Mouse (Mus musculus) forebrain, embryonic 13.5 days (tissue): ENCODE results near the gene 1700030J22Rik. TPM values are rescaled to one million over a fixed set of nuclear protein-coding genes. Genes with fewer than 3 reads are reported as not detected.

Experiments
- ATAC-seq: fragments of 200-750 bp; cut with Nextera tagmentation; 2 replicates; pipeline ENCODE4 v1.8.0; 2017
- H3K27ac ChIP-seq: fragments of 300-500 bp; sonication (generic); 2 replicates; pipeline ENCODE4 v1.5.1; 2015; ENCODE audit warnings: inconsistent platforms, mild to moderate bottlenecking, moderate library complexity
- H3K27me3 ChIP-seq: fragments of 300-500 bp; sonication (generic); 2 replicates; pipeline ENCODE4 v1.6.1; 2015; ENCODE audit warnings: mild to moderate bottlenecking, inconsistent platforms
- H3K36me3 ChIP-seq: fragments of 300-500 bp; sonication (generic); 2 replicates; pipeline ENCODE4 v1.6.1; 2015; ENCODE audit warnings: mild to moderate bottlenecking, inconsistent platforms; ENCODE audit not compliant: poor library complexity, severe bottlenecking
- H3K4me1 ChIP-seq: fragments of 300-500 bp; sonication (generic); 2 replicates; pipeline ENCODE4 v1.6.1; 2015; ENCODE audit warnings: inconsistent platforms
- H3K4me2 ChIP-seq: fragments of 300-500 bp; sonication (generic); 2 replicates; pipeline ENCODE4 v1.6.1; 2015; ENCODE audit warnings: inconsistent platforms, mild to moderate bottlenecking, moderate library complexity
- H3K4me3 ChIP-seq: fragments of 300-500 bp; sonication (generic); 2 replicates; pipeline ENCODE4 v1.5.1; 2015; ENCODE audit warnings: mild to moderate bottlenecking, inconsistent platforms
- H3K9ac ChIP-seq: fragments of 300-500 bp; sonication (generic); 2 replicates; pipeline ENCODE4 v1.6.1; 2015; ENCODE audit warnings: mild to moderate bottlenecking, inconsistent platforms
- H3K9me3 ChIP-seq: fragments of 300-500 bp; sonication (generic); replicated peaks from 2 replicates; pipeline ENCODE4 v1.6.1; 2016; ENCODE audit warnings: inconsistent platforms
- WGBS: fragments of 180-500 bp; shearing (Covaris S2); methylation state at CpG from one replicate; pipeline ENCODE4 v1.1.7; 2015; 5-methylcytosine and 5-hydroxymethylcytosine counted together
- polyA plus RNA-seq: library from polyadenylated mRNA; unstranded; fragments of >200 nt; fragmentation: Nextera tagmentation; extraction: Ambion mirVana; gene quantifications from 2 replicates; pipeline ENCODE4 v1.2.1, GENCODE M21; 2015

The 1700030J22Rik gene
- polyA plus RNA-seq, 1 experiment from 2014 or later = 4.1 TPM

DNA sequence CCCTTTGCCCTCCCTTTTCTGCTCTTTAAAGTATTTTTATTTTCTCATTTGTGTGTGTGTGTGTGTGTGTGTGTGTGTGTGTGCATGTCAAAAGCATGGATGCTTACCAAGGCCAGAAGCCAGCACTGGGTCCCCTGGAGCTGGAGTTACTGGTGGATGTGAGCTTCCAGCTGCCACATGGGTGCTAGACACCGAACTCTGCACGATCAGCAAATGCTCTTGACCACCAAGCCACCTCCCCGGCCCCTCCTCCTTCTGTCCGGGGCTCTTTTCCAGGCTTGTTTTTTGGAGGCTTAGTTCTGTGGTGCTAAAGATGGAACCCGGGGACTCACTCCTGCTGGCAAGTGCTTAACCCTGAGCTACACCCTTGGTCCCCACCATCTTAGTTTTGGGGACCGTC, 31.9 kb downstream of the 1700030J22Rik start:
- H3K9ac ChIP-seq = no peak overlapping the region
- H3K27ac ChIP-seq = no peak overlapping the region
- 91% methylated on average over 6 of the region's 6 CpGs for WGBS
- no peak overlapping the region for H3K4me2 ChIP-seq
- H3K4me3 ChIP-seq = no peak overlapping the region
- H3K9me3 ChIP-seq = no peaks in the 10 kb centered on the region
- peaks cover 26% of the 10 kb centered on the region for H3K4me1 ChIP-seq
- no peaks in the 10 kb centered on the region for H3K27me3 ChIP-seq
- ATAC-seq = no peak
- no peaks in the 10 kb centered on the region for H3K36me3 ChIP-seq

GRCm38 (mm10) chr8:116946268-116946838, 32.4 kb downstream of the 1700030J22Rik start:
- WGBS = 85% methylated on average over 21 of the region's 21 CpGs
- Histone ChIP-seq H3K9me3 (no peaks in the 10 kb centered on the region), H3K27ac (no peak overlapping the region), H3K9ac (peak overlapping the region; percentile 9; the same call in 1 of the 2 replicates), H3K36me3 (no peaks in the 10 kb centered on the region), H3K27me3 (no peaks in the 10 kb centered on the region), H3K4me1 (peaks cover 25% of the 10 kb centered on the region), H3K4me3 (no peak overlapping the region), H3K4me2 (no peak overlapping the region)
- ATAC-seq = no peak

GRCm38 (mm10) chr8:116945169-116945910, 33.4 kb downstream of the 1700030J22Rik start:
- no peaks in the 10 kb centered on the region for H3K27me3 ChIP-seq
- no peak overlapping the region for H3K27ac ChIP-seq
- no peak overlapping the region for H3K4me3 ChIP-seq
- peaks cover 23% of the 10 kb centered on the region for H3K4me1 ChIP-seq
- no peak for ATAC-seq
- no peak overlapping the region for H3K9ac ChIP-seq
- no peak overlapping the region for H3K4me2 ChIP-seq
- H3K36me3 ChIP-seq = no peaks in the 10 kb centered on the region
- 88% methylated on average over 9 of the region's 9 CpGs for WGBS
- H3K9me3 ChIP-seq = no peaks in the 10 kb centered on the region

- peak overlapping the region; percentile 85 for H3K4me2 ChIP-seq
- H3K27ac ChIP-seq = no peak overlapping the region
- H3K36me3 ChIP-seq = no peaks in the 10 kb centered on the region
- H3K9ac ChIP-seq = peak overlapping the region; percentile 91
- no peaks in the 10 kb centered on the region for H3K27me3 ChIP-seq
- no peak for ATAC-seq
- H3K4me3 ChIP-seq = peak overlapping the region; percentile 97
- WGBS = 24% methylated on average over 4 of the region's 4 CpGs
- H3K4me1 ChIP-seq = peaks cover 23% of the 10 kb centered on the region
- H3K9me3 ChIP-seq = no peaks in the 10 kb centered on the region
Measured at GRCm38 (mm10) chr8:116944385-116944696, 34.4 kb downstream of the 1700030J22Rik start.

DNA sequence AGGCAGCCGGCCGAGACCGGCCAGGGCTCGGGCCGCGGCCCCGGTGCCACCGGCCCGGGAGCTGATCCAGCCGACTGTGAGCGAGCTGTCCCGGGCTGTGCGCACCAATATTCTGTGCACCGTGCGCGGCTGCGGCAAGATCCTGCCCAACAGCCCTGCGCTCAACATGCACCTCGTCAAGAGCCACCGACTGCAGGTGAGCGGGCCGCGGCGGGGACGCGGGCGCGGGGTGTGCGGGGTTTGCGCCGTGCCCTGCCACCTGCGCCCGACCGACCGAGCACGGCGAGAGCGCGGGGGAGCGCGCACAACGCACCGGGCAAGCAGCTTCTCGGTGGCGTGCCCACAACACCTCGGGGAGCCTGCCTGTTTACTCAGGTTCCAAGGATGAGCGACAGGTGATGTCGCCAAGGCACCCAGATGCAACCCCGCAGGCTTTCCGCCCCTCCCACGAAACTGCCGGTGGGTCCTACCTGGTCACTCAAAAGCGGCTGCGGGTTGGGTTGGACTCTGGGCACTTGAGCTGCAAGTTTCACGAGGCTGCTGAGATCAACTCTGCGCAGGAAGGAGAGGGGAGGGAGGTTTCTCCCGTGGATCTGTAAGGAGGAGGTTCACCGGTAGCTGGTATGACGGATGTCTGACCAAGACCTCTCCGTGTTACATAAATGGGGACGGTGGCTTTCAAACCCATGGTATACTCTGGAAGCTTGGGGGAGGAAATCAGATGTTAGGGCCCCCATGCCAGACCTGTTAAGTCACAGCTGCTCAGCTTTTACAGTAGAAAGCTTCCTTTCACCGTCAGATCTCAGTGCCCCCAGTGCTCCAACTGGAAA, 35.0 kb downstream of the 1700030J22Rik start:
- peak overlapping the region; percentile 85 for H3K4me2 ChIP-seq
- H3K9ac ChIP-seq = peak overlapping the region; percentile 91
- peak; percentile 86 for ATAC-seq
- H3K9me3 ChIP-seq = no peaks in the 10 kb centered on the region
- H3K27ac ChIP-seq = peak overlapping the region; percentile 37; the same call in 1 of the 2 replicates
- no peaks in the 10 kb centered on the region for H3K36me3 ChIP-seq
- H3K27me3 ChIP-seq = no peaks in the 10 kb centered on the region
- H3K4me1 ChIP-seq = peaks cover 23% of the 10 kb centered on the region
- under 1% methylated on average over 49 of the region's 62 CpGs for WGBS
- H3K4me3 ChIP-seq = peak overlapping the region; percentile 97

DNA sequence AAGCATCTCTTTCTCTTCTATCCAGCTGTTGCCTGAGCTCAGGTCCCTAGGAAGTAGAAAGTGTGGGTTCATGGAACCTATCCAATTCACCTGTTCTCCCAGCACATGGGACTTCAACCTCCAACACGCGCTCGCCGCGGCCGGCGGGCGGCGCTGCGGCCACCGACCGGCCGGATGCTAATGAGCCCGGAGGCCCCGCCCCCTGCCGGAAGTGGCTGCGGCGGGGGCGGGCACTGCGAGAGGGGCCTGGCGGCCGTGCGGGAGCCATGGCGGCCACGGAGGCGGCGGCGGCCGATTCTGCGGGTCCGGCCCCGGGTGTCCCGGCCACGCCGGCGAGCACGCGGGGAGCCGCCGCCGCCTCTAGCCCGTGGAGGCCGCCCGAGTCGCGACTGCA, 35.6 kb downstream of the 1700030J22Rik start, which contains the start of gene Atmin:
Gene Atmin, plus strand, starts transcription at position 233 of the 394 bp plus-strand sequence.
- H3K4me2 ChIP-seq = peak within 1 kb of the TSS; percentile 85
- peak within 1 kb of the TSS; percentile 91 for H3K9ac ChIP-seq
- peaks cover 5% of the 10 kb centered on the region; the same call in 1 of the 2 replicates for H3K36me3 ChIP-seq
- WGBS = under 1% methylated on average over 40 of the region's 46 CpGs
- H3K4me1 ChIP-seq = peaks cover 23% of the 10 kb centered on the region
- no peaks in the 10 kb centered on the region for H3K9me3 ChIP-seq
- ATAC-seq = peak; percentile 92
- no peaks in the 10 kb centered on the region for H3K27me3 ChIP-seq
- H3K4me3 ChIP-seq = peak within 1 kb of the TSS; percentile 97
- H3K27ac ChIP-seq = peak within 1 kb of the TSS; percentile 37; the same call in 1 of the 2 replicates

DNA sequence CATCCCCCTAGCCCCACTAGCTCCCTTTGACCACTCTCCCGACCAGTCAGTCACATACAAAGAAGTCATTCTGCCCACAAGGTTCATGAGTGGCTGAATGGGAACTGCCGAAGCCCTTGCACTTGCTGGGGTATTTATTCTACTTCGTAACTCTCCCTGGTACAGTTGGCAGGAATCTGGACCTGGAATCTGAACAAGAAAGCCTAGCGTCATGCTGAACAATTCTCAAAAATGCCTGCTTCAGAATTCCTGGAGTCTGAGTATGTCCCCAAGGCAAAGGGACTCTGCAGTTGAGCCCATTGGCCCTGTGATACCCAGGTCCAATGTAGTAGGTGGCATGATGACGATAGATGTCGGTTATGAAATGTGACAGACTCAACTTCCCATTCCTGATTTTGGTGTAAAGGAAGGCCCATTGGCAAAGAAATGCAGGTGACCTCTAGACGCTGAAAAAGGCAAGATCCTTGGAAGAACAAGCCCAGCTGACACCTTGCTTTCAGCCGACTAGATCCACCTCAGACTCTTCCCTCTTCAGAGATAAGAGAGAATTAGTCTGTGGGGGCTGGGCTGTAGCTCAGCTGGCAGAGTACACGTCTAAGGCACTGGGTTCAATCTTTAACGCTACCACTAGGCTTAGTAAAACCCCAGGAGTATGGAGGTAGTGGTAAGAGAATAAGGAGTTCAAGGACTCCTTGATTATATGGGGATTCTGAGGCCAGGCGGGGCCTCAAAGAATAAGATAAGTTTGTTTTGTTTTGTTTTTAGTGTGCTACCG, 36.3 kb downstream of the 1700030J22Rik start:
- ATAC-seq = no peak
- H3K9me3 ChIP-seq = no peaks in the 10 kb centered on the region
- WGBS = 81% methylated on average over 12 of the region's 12 CpGs
- peaks cover 23% of the 10 kb centered on the region for H3K4me1 ChIP-seq
- peaks cover 12% of the 10 kb centered on the region for H3K36me3 ChIP-seq
- no peaks in the 10 kb centered on the region for H3K27me3 ChIP-seq
- peak overlapping the region; percentile 85; the same call in 1 of the 2 replicates for H3K4me2 ChIP-seq
- no peak overlapping the region for H3K9ac ChIP-seq
- no peak overlapping the region for H3K4me3 ChIP-seq
- no peak overlapping the region for H3K27ac ChIP-seq

DNA sequence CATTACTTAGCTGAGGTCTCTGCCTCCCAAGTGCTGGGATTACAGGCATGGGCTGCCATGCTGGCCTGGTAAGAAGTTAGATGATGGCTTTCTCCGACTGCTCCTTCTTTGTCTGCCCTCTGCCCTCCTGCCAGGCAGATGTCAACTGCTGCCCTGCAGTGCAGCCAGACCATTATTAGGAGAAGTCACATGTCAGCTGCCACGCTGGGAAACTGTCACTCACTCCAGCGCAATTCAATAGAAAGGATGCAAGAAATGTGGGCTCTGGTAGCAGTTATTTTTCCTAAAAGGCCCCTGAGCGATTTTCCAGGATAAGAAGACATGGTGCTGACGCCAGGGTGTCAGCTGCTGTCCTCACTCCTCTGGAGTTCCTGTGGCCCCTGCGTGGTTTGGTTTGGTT, 43.3 kb downstream of the 1700030J22Rik start:
- Histone ChIP-seq H3K9me3 (no peaks in the 10 kb centered on the region), H3K27me3 (no peaks in the 10 kb centered on the region), H3K9ac (no peak overlapping the region), H3K4me3 (no peak overlapping the region), H3K4me1 (no peaks in the 10 kb centered on the region), H3K4me2 (no peak overlapping the region), H3K27ac (no peak overlapping the region), H3K36me3 (peaks cover 76% of the 10 kb centered on the region)
- ATAC-seq = no peak
- WGBS = 51% methylated on average over 6 of the region's 6 CpGs

GRCm38 (mm10) chr8:116934976-116935375, 43.8 kb downstream of the 1700030J22Rik start:
- no peaks in the 10 kb centered on the region for H3K4me1 ChIP-seq
- WGBS = 90% methylated on average over 4 of the region's 4 CpGs
- no peaks in the 10 kb centered on the region for H3K27me3 ChIP-seq
- H3K4me2 ChIP-seq = no peak overlapping the region
- H3K27ac ChIP-seq = no peak overlapping the region
- ATAC-seq = no peak
- H3K4me3 ChIP-seq = no peak overlapping the region
- peaks cover 78% of the 10 kb centered on the region for H3K36me3 ChIP-seq
- no peaks in the 10 kb centered on the region for H3K9me3 ChIP-seq
- H3K9ac ChIP-seq = no peak overlapping the region

GRCm38 (mm10) chr8:116928588-116928987, 50.2 kb downstream of the 1700030J22Rik start:
- Histone ChIP-seq H3K4me3 (no peak overlapping the region), H3K4me2 (no peak overlapping the region), H3K36me3 (peaks cover 69% of the 10 kb centered on the region), H3K9me3 (no peaks in the 10 kb centered on the region), H3K4me1 (no peaks in the 10 kb centered on the region), H3K27me3 (no peaks in the 10 kb centered on the region), H3K9ac (no peak overlapping the region), H3K27ac (no peak overlapping the region)
- WGBS = 91% methylated on average over 5 of the region's 5 CpGs
- ATAC-seq = no peak

GRCm38 (mm10) chr8:116927880-116928279, 50.9 kb downstream of the 1700030J22Rik start:
- H3K4me2 ChIP-seq = no peak overlapping the region
- 91% methylated on average over 9 of the region's 9 CpGs for WGBS
- no peaks in the 10 kb centered on the region for H3K27me3 ChIP-seq
- H3K4me3 ChIP-seq = no peak overlapping the region
- H3K9ac ChIP-seq = no peak overlapping the region
- H3K9me3 ChIP-seq = no peaks in the 10 kb centered on the region
- no peaks in the 10 kb centered on the region for H3K4me1 ChIP-seq
- H3K36me3 ChIP-seq = peaks cover 62% of the 10 kb centered on the region
- ATAC-seq = no peak
- H3K27ac ChIP-seq = no peak overlapping the region
